Mouse (Mus musculus) hindbrain, embryonic 11.5 days (tissue): Measurements from ENCODE around the gene Nop10. TPM values are rescaled to one million over a fixed set of nuclear protein-coding genes. Genes with fewer than 3 reads are reported as not detected.

Experiments
- ATAC-seq: fragments of 200-750 bp; cut with Nextera tagmentation; 2 replicates; pipeline ENCODE4 v1.8.0; 2017; ENCODE audit warnings: mild to moderate bottlenecking, moderate TSS enrichment, moderate library complexity; ENCODE audit not compliant: low FRiP score
- DNase-seq: peaks from one replicate; pipeline ENCODE4 v3.0.0-alpha.2; 2015; ENCODE audit warnings: low spot score
- H3K27ac ChIP-seq: fragments of 300-500 bp; sonication (generic); 2 replicates; pipeline ENCODE4 v1.5.1; 2014; ENCODE audit warnings: mild to moderate bottlenecking, low read depth, low read length
- H3K27me3 ChIP-seq: fragments of 300-500 bp; sonication (generic); 2 replicates; pipeline ENCODE4 v1.6.1; 2014; ENCODE audit warnings: mild to moderate bottlenecking, low read length, moderate library complexity, mixed read lengths; ENCODE audit not compliant: control insufficient read depth, insufficient read depth
- H3K36me3 ChIP-seq: fragments of 300-500 bp; sonication (generic); 2 replicates; pipeline ENCODE4 v1.6.1; 2014; ENCODE audit warnings: mild to moderate bottlenecking, low read length, moderate library complexity, mixed read lengths; ENCODE audit not compliant: control insufficient read depth, insufficient read depth
- H3K4me1 ChIP-seq: fragments of 300-500 bp; sonication (generic); replicated peaks from 2 replicates; pipeline ENCODE4 v1.6.1; 2014; ENCODE audit warnings: low read length, mixed read lengths; ENCODE audit not compliant: control insufficient read depth, insufficient read depth
- H3K4me2 ChIP-seq: fragments of 300-500 bp; sonication (generic); replicated peaks from 2 replicates; pipeline ENCODE4 v1.6.1; 2014; ENCODE audit warnings: mild to moderate bottlenecking, low read depth, low read length
- H3K4me3 ChIP-seq: fragments of 300-500 bp; sonication (generic); 2 replicates; pipeline ENCODE4 v1.5.1; 2014; ENCODE audit warnings: low read depth, low read length
- H3K9ac ChIP-seq: fragments of 300-500 bp; sonication (generic); 2 replicates; pipeline ENCODE4 v1.6.1; 2014; ENCODE audit warnings: low read depth, low read length
- H3K9me3 ChIP-seq: fragments of 300-500 bp; sonication (generic); 2 replicates; pipeline ENCODE4 v1.6.1; 2016; ENCODE audit warnings: low read length; ENCODE audit not compliant: control insufficient read depth
- WGBS: fragments of 180-500 bp; shearing (Covaris S2); extraction: QIAGEN DNeasy Blood & Tissue Kit; methylation state at CpG from one replicate; pipeline ENCODE4 v1.1.7; 2014; 5-methylcytosine and 5-hydroxymethylcytosine counted together
- polyA plus RNA-seq: library from polyadenylated mRNA; unstranded; fragments of >200 nt; fragmentation: Nextera tagmentation; extraction: Ambion mirVana; gene quantifications from 2 replicates; pipeline ENCODE4 v1.2.1, GENCODE M21; 2014

Gene Nop10
- polyA plus RNA-seq, result 148 and 163 TPM in 2 replicates

DNA sequence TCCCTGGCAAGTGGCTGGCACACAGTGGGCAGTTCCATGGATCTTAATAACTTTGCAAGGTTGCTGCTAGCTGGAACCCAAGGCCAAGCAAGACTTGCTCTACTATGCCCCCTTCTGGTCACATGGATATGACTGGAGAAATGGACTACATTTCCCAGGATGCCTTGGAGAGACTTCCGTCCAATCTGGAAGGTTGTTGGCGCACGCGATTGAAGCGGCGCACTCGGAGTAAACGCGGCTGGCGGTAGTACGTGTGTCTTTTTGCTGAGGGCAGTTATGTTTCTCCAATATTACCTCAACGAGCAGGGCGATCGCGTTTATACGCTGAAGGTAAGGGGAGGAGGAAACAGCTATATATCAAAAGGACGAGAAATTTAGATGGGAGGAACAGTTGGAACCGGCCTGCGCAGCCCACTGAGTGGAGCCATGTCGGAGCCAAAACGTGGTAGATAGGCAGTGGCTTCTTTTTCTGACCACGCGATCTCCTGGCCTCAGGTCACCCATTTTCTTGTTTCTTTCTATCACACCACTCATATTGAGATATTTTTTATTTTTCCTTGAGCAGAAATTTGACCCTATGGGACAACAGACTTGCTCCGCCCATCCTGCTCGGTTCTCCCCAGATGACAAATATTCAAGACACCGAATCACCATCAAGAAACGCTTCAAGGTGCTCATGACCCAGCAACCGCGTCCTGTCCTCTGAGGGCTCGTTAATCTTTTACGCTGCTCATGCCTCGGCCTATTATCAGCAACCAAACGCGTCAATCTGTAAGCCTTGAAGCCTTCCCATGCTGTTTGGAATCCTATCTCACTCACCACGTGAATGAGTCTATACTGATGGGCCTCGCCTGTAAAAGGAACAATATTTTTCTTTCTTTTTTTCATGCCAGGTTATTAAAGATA is at the start of gene Nop10:
Nop10 (plus strand) TSS at position 179 of the 906 bp plus-strand sequence.
- H3K36me3 ChIP-seq, result no peaks in the 10 kb centered on the region
- H3K27me3 ChIP-seq, result no peaks in the 10 kb centered on the region
- peak within 1 kb of the TSS; percentile 56 for H3K4me3 ChIP-seq
- H3K4me1 ChIP-seq, result no peaks in the 10 kb centered on the region
- H3K4me2 ChIP-seq, result peak within 1 kb of the TSS; percentile 60
- ATAC-seq, result peak; percentile 55
- WGBS, result under 1% methylated on average over 36 of the region's 36 CpGs
- no peaks in the 10 kb centered on the region for H3K9me3 ChIP-seq
- H3K27ac ChIP-seq, result 0 out of 2 replicates have a peak within 1 kb of the TSS, but pooled peaks have one; percentile 10
- peak within 1 kb of the TSS; percentile 57 for H3K9ac ChIP-seq
- DNase-seq, result peak; percentile 93

DNA sequence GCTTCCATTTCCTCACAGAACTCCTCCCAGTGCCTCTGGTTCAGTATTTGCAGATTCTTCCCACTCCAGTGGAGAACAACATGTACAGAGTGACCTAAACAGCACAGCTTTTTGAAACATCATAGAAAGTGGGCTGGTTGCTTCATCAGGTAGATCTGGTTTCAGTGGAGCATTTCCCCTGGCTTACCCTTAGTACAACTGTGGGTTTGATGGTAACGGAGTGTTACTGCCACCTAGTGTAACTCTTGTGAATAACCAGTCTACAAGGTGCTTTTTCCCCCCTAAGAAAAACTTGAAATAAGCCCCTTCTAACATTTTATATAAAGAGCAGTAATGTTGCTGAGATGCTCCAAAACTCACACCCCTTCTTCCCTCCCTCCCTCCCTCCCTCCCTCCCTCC is 45.7 kb upstream of the Nop10 start:
- Histone ChIP-seq H3K4me1 (no peaks in the 10 kb centered on the region), H3K9ac (no peak overlapping the region), H3K27ac (no peak overlapping the region), H3K27me3 (no peaks in the 10 kb centered on the region), H3K4me2 (no peak overlapping the region), H3K36me3 (no peaks in the 10 kb centered on the region), H3K9me3 (no peaks in the 10 kb centered on the region), H3K4me3 (no peak overlapping the region)
- peak; percentile 35; the same call in 1 of the 2 replicates for ATAC-seq
- DNase-seq, result peak; percentile 51
- WGBS, result 4% methylated on average over 1 of the region's 1 CpGs

DNA sequence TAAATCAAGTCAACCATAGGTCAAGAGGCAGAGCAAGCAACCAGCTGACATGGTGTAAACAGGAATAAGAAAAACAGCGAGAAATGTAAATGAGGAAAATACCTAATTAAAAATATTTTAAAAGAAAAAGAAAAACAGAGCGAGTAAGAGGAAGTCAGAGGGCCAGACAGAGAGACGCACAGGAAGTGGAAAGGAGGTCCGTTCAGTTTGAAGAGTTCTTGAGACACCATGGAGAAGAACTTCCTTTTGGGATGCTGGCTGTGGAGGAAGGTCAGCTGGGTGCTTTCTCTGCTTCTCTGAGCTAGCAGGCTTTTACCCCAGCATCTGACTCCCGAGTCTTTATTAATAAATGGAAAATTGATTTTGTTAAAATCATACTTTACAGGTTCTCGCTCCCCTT is 44.1 kb upstream of the Nop10 start:
- H3K27me3 ChIP-seq, result no peaks in the 10 kb centered on the region
- no peaks in the 10 kb centered on the region for H3K36me3 ChIP-seq
- ATAC-seq (no peak), DNase-seq (no peak)
- no peak overlapping the region for H3K4me3 ChIP-seq
- WGBS, result 77% methylated on average over 6 of the region's 6 CpGs
- no peak overlapping the region for H3K4me2 ChIP-seq
- no peaks in the 10 kb centered on the region for H3K9me3 ChIP-seq
- H3K27ac ChIP-seq, result no peak overlapping the region
- no peaks in the 10 kb centered on the region for H3K4me1 ChIP-seq
- no peak overlapping the region for H3K9ac ChIP-seq

DNA sequence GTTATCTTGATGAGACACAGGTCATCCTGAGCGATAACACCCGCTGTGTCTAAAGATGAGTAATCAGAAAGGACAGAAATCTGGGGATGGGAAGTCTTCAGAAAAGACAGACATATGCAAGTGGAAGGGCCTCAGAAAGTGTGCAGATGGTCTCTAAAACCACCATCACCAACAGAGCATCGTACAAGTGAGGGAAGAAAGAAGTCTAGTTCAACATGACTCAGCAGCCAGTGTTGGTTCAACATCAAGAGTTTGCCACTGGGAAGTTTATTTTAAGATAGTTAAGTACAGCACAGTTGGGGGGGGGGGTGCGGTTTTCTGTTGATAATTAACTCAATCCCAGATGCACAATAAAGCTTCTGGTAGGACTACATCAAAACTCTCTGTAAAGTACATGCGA is 40.8 kb upstream of the Nop10 start:
- Histone ChIP-seq H3K4me3 (no peak overlapping the region), H3K36me3 (no peaks in the 10 kb centered on the region), H3K9ac (no peak overlapping the region), H3K27ac (no peak overlapping the region), H3K9me3 (no peaks in the 10 kb centered on the region), H3K4me1 (no peaks in the 10 kb centered on the region), H3K4me2 (no peak overlapping the region), H3K27me3 (no peaks in the 10 kb centered on the region)
- no peak for DNase-seq
- no peak for ATAC-seq
- WGBS, result 87% methylated on average over 5 of the region's 5 CpGs

DNA sequence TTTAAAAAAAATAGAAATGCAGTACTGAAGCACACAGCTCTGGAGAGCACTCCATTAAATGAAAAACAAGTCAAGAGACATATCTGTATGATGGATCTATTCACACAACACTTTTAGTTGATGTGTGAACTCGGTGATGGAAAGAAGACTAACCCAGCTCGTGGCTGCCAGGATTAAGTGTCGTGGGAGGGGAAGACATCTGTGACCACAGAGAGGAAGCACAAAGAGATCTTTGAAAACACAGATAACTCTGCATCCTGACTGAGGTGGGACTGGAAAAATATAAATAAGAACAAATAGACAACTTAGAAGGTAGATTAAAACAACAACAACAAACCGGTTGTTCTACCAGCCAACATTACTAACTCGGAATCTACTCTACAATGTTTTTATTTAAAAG is 39.1 kb upstream of the Nop10 start:
- ATAC-seq, result no peak
- no peaks in the 10 kb centered on the region for H3K9me3 ChIP-seq
- 86% methylated on average over 5 of the region's 5 CpGs for WGBS
- H3K4me1 ChIP-seq, result no peaks in the 10 kb centered on the region
- DNase-seq, result no peak
- no peak overlapping the region for H3K4me3 ChIP-seq
- H3K36me3 ChIP-seq, result no peaks in the 10 kb centered on the region
- no peak overlapping the region for H3K4me2 ChIP-seq
- no peak overlapping the region for H3K27ac ChIP-seq
- H3K27me3 ChIP-seq, result no peaks in the 10 kb centered on the region
- H3K9ac ChIP-seq, result no peak overlapping the region

DNA sequence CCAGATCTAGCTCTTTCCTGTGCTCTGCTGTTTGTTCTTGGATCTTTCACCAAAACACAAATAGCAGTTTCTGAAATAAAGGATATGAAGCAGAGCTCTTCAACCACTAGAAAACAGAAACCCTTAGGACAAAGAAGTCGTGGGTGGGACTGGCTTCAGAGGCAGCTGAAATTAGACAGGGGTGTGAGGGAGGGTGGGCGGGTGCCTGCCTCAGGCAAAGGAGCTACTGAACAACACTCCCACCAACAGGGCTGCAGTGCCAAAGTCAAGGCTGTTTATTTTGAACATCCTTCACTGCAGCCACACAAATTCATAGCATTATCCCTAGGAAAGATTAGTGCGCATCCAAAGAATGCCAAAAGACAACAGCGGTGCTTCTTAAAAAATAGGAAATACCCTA is 37.4 kb upstream of the Nop10 start:
- Histone ChIP-seq H3K9me3 (no peaks in the 10 kb centered on the region), H3K4me2 (no peak overlapping the region), H3K9ac (no peak overlapping the region), H3K4me3 (no peak overlapping the region), H3K27me3 (no peaks in the 10 kb centered on the region), H3K27ac (no peak overlapping the region), H3K36me3 (no peaks in the 10 kb centered on the region), H3K4me1 (no peaks in the 10 kb centered on the region)
- DNase-seq, result no peak
- ATAC-seq, result no peak
- 77% methylated on average over 4 of the region's 4 CpGs for WGBS

DNA sequence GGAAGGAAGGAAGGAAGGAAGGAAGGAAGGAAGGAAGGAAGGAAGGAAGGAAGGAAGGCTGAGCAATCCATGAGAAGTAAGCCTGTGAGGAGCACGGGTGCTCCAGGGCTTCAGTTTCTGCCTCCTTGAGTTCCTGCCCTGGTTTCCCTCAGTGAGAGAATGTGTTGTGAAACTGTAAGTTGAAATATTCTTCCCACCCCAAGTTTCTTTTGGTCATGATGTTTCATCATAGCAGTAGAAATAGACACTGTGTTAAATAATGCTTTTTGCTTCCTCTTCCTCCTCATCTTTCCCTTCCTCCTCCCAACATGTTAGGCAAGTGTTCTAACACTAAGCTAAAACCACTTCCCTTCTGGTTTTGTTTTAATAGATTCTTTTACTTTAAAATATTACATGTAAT is 29.1 kb upstream of the Nop10 start:
- DNase-seq (no peak), ATAC-seq (no peak)
- Histone ChIP-seq H3K27me3 (no peaks in the 10 kb centered on the region), H3K4me1 (no peaks in the 10 kb centered on the region), H3K4me2 (no peak overlapping the region), H3K36me3 (no peaks in the 10 kb centered on the region), H3K9me3 (no peaks in the 10 kb centered on the region), H3K27ac (no peak overlapping the region), H3K9ac (no peak overlapping the region), H3K4me3 (no peak overlapping the region)
- 90% methylated on average over 1 of the region's 1 CpGs for WGBS

DNA sequence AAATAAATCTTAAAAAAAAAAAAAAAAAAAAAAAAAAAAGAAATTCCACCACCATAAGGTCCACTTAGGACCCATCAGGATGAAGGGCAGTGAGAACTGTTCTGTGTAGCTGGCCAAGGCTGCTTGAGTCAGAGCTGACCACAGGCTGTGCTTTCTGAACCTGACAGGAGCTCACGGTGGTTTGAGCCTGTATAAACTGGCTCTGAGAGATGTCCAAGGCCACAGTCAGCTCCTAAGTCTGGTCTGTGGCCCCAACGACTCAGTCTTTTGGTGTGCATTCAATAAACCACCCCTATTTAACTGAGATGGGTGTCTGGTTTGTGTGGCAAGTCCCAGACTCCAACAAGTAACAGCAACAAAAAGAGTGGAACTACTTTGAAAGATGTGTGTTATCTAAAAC is 25.1 kb upstream of the Nop10 start:
- H3K27ac ChIP-seq, result no peak overlapping the region
- H3K4me3 ChIP-seq, result no peak overlapping the region
- H3K9me3 ChIP-seq, result no peaks in the 10 kb centered on the region
- no peaks in the 10 kb centered on the region for H3K27me3 ChIP-seq
- no peaks in the 10 kb centered on the region for H3K4me1 ChIP-seq
- H3K9ac ChIP-seq, result no peak overlapping the region
- H3K4me2 ChIP-seq, result no peak overlapping the region
- ATAC-seq, result no peak
- WGBS, result 96% methylated on average over 2 of the region's 2 CpGs
- H3K36me3 ChIP-seq, result no peaks in the 10 kb centered on the region
- no peak for DNase-seq

DNA sequence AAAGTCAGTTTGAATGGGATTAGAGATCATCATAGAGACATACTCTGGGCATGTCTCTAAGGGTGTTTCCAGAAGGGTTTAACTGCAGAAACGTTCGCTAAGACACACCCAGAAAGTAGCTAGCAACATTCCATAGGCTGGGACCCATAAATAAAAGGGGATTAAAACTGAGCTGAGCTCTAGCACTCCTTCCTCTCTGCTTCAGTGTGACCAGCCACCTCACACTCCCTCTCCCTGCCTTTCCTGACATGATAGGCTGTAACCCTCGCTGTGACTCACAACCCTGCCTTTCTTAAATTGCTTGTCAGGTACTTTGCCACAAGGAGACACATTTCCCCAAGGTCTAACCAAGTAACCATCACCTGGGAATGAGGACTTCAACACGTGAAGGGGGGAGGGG is 23.7 kb upstream of the Nop10 start:
- Histone ChIP-seq H3K27me3 (no peaks in the 10 kb centered on the region), H3K4me3 (no peak overlapping the region), H3K4me1 (no peaks in the 10 kb centered on the region), H3K9ac (no peak overlapping the region), H3K27ac (no peak overlapping the region), H3K36me3 (no peaks in the 10 kb centered on the region), H3K9me3 (no peaks in the 10 kb centered on the region), H3K4me2 (no peak overlapping the region)
- ATAC-seq, result no peak
- DNase-seq, result peak; percentile 4
- WGBS, result 8% methylated on average over 4 of the region's 4 CpGs
